Mouse (Mus musculus): ENCODE results near the gene Als2cl. TPM values are rescaled to one million over a fixed set of nuclear protein-coding genes. Genes with fewer than 3 reads are reported as not detected.

Als2cl gene
- polyA plus RNA-seq, 1 experiment, result 3.5 TPM

DNA sequence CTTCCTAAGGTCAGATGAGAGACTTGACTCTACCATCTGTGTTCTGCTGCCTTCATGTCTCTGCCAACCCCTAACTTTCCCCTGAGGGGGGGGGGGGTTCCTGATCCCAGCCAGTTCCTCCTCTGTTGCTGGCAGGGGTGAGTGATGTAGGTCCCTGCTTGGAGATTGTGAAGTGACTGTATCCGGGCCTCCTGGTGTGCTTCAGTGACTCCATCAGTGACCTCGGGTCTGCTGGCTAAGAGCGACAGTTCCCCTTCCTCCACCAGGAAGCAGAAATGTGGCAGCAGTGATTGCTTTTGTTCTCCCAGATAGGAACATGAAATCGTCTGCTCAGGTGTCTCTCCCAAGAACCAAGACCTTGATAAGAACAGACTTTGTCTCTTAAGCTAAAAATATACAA lies 22.8 kb upstream of the Als2cl start:
- no peak overlapping the region for H3K27ac ChIP-seq (ENCODE audit: insufficient read depth, low read length)
- TF ChIP-seq CTCF (IDR thresholded peaks at IDR 0.05; ENCODE audit: borderline replicate concordance, insufficient read depth, low read length), result no peak
- no peaks in the 10 kb centered on the region for H3K4me1 ChIP-seq (ENCODE audit: control insufficient read depth, insufficient read depth, low read length)
- no peak overlapping the region for H3K4me3 ChIP-seq (ENCODE audit: insufficient read depth, low read length)

DNA sequence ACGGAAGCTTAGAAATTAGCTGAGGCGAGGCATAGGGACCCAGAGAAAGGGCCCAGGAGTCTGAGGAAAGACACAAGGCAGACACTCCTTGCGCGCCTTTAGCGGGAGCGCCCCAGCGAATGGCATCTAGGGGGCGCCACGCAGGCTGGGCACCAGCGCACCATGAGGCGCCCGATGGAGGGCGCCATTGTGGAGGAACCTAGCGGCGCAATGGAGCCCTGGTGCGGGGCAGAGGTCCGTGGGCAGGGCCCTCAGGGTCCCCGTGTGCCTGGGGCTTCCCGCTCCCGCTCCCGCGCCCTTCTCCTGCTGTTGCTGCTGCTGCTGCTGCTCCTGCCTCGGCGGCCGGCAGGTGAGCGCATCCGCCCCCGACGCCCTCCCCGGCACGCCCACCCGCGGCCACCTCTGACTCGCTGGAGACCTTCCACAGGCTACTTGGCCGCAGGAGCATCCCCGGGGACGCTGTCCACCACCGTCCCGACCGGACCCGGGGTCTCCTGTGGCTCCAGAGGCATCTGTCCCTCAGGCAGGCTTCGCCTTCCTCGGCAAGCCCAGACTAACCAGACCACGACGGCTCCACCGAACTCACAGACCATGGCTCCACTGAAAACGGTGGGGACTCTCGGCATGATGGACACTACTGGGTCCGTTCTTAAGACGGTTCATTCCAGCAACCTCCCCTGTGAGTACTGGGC lies 21.7 kb upstream of the Als2cl start, which contains the start of gene Prss50:
TSS of gene Prss50 (plus strand) at position 187 of the 692 bp plus-strand sequence.
- no peak within 1 kb of the TSS for H3K27ac ChIP-seq (ENCODE audit: insufficient read depth, low read length)
- H3K4me3 ChIP-seq (ENCODE audit: insufficient read depth, low read length), result no peak within 1 kb of the TSS
- TF ChIP-seq CTCF (IDR thresholded peaks at IDR 0.05; ENCODE audit: borderline replicate concordance, insufficient read depth, low read length), result 0 out of 2 replicates have a peak, but pooled peaks have one; percentile 2
- no peak for TF ChIP-seq POLR2A (IDR thresholded peaks at IDR 0.05; ENCODE audit: low read depth, low read length)
- H3K4me1 ChIP-seq (ENCODE audit: control insufficient read depth, insufficient read depth, low read length), result no peaks in the 10 kb centered on the region

DNA sequence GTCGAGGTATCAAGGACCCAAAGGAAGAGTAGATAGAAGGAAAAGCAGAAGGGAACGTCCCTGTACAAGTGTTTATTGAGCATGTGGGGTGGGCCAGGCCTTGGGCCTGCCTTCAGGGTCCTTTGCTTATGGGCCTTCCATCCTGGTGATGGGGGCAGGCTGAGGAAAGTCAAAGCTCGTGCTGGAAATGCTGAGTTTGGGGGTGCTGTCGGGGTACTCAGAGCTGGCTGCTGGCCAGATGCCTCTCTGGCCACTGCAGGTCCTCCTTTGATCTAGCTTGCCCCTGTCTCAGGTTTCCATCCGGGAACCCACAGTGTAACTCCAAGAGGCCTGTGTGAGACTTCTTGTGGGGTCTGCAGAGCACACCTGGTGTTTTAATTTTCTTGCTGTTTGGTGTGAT lies 21.1 kb upstream of the Als2cl start:
- TF ChIP-seq CTCF (IDR thresholded peaks at IDR 0.05; ENCODE audit: borderline replicate concordance, insufficient read depth, low read length), result no peak
- no peak for TF ChIP-seq POLR2A (IDR thresholded peaks at IDR 0.05; ENCODE audit: low read depth, low read length)
- H3K27ac ChIP-seq (ENCODE audit: insufficient read depth, low read length), result no peak overlapping the region
- H3K4me3 ChIP-seq (ENCODE audit: insufficient read depth, low read length), result no peak overlapping the region
- no peaks in the 10 kb centered on the region for H3K4me1 ChIP-seq (ENCODE audit: control insufficient read depth, insufficient read depth, low read length)

DNA sequence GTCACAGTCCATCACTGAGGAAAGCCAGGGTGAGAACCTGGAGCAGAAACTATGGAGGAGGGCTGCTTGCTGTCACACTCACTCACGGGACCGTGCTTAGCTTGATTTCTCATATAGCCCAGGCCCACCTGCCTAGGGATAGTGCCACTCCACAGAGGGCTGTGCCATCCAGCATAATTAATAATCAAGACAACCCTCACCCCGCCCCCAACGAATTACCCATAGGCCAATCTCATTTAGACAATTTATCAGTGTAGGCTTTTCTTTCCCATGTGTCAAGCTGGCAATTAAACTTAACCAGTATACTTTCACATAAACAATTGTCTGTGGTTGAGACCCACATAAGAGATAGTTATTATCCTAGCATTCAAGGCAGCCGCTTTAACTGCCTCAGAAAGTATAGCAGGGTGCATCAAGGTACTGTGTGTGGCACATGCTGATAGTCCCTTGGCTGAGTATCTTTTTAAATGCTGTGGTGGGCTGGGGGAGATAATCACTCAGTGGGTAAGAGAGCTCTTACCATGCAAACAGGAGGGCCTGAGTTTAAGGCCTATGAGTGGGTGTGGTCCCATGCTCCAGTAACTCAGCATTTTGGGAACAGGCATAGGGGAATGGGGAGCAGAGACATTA lies 20.6 kb upstream of the Als2cl start:
- no peak overlapping the region for H3K4me3 ChIP-seq (ENCODE audit: insufficient read depth, low read length)
- no peak for TF ChIP-seq POLR2A (IDR thresholded peaks at IDR 0.05; ENCODE audit: low read depth, low read length)
- no peak for TF ChIP-seq CTCF (IDR thresholded peaks at IDR 0.05; ENCODE audit: borderline replicate concordance, insufficient read depth, low read length)
- no peak overlapping the region for H3K27ac ChIP-seq (ENCODE audit: insufficient read depth, low read length)
- H3K4me1 ChIP-seq (ENCODE audit: control insufficient read depth, insufficient read depth, low read length), result no peaks in the 10 kb centered on the region

DNA sequence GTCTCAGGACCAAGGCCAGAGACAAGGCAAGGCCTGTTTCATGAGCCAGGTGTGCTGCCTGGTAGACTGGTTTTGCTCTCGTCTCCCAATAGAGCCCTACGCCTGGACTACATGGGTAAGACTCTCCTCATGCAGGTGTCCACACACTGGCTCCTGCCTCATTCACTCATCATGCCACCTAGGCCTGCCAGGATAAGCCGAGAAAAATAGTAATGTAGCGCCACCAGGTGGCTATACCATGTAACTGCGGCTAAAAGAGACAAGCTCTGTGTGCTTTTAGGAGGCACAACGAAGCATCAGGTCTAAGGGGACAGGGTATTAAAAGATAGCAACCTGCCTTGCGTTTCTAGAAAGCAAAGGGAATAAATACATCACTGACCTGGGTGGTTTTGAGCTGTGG lies 8.6 kb upstream of the Als2cl start:
- Histone ChIP-seq H3K27ac (ENCODE audit: insufficient read depth, low read length) (no peak overlapping the region), H3K4me3 (ENCODE audit: insufficient read depth, low read length) (no peak overlapping the region), H3K4me1 (ENCODE audit: control insufficient read depth, insufficient read depth, low read length) (no peaks in the 10 kb centered on the region)
- TF ChIP-seq CTCF (IDR thresholded peaks at IDR 0.05; ENCODE audit: borderline replicate concordance, insufficient read depth, low read length) (peak; percentile 23; the same call in 1 of the 2 replicates), POLR2A (IDR thresholded peaks at IDR 0.05; ENCODE audit: low read depth, low read length) (no peak)

DNA sequence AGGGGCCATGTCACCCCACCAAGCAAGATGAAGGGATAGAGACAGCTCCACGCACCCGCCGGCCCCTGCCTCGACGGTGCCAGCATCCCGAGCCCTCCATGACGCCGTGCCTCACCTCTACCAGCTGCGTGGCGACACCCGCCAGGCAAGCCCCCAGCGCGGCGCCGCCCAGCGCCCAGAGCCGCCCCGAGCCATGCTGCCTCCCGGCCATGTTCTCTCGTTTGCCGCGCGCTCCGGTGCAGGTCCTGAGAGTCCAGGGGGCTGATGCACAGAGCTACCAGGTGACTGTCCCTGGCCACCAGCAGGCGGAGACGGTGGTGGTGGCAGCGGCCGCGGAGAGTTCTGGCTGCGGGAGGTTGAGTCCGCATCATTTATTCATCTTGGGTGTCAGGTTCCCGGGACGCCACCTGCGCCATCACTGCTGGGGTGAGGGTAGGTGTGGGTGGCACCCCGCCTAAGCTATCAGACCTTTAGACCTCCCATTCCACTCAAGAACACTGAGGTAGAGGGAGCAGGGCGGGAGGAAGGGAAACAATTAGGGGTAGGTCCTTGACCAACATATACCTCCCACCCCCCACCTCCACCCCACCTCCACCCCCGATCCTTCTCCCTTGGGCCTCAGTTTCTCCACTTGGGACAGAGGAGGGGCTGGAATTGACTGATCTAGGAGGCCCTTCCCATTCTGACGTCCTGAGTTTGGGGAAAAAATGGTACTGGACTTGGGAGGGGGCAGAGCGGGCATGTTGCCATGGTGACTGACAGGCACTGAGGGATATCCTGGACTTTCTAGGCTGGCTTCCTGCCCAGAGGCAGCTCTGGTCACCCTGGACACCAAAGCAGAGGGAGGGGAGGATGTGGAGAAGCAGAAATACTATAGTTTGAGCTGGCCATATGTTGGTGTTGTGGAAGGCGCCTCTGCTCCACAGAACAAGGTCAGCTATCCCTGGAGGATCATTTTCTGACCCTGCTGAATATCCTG lies 5.7 kb upstream of the Als2cl start:
- H3K27ac ChIP-seq (ENCODE audit: insufficient read depth, low read length), result no peak overlapping the region
- H3K4me1 ChIP-seq (ENCODE audit: control insufficient read depth, insufficient read depth, low read length), result peaks cover 5% of the 10 kb centered on the region; the same call in 1 of the 2 replicates
- no peak for TF ChIP-seq CTCF (IDR thresholded peaks at IDR 0.05; ENCODE audit: borderline replicate concordance, insufficient read depth, low read length)
- no peak for TF ChIP-seq POLR2A (IDR thresholded peaks at IDR 0.05; ENCODE audit: low read depth, low read length)
- no peak overlapping the region for H3K4me3 ChIP-seq (ENCODE audit: insufficient read depth, low read length)

DNA sequence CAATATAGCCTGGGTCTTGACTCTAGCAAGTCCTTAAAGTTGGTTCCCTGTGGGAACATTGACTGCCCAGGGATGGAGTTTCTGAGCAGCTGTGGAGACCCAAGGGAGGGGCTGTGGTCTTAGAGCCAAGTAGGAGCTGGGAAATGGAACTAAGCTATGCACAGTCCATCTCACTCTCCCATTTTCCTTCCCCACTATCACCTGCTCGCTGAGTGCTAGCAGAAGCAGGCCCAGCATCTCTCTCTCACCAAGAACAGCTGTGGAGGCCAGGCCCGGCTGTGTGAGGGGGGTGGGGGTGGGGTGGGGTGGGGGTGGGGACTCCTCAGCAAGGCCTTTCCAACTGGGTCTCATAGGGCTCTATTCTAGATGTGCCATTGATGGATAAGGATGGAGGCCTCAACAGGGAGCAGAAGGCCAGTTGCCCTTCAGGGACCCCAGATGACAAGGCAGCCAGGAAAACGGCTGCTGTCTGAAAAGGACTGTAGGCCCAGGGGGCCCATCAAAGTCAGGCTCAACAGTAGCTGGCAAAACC lies 4.9 kb upstream of the Als2cl start:
- H3K27ac ChIP-seq (ENCODE audit: insufficient read depth, low read length), result no peak overlapping the region
- TF ChIP-seq CTCF (IDR thresholded peaks at IDR 0.05; ENCODE audit: borderline replicate concordance, insufficient read depth, low read length), result no peak
- no peak for TF ChIP-seq POLR2A (IDR thresholded peaks at IDR 0.05; ENCODE audit: low read depth, low read length)
- peaks cover 5% of the 10 kb centered on the region; the same call in 1 of the 2 replicates for H3K4me1 ChIP-seq (ENCODE audit: control insufficient read depth, insufficient read depth, low read length)
- H3K4me3 ChIP-seq (ENCODE audit: insufficient read depth, low read length), result no peak overlapping the region

DNA sequence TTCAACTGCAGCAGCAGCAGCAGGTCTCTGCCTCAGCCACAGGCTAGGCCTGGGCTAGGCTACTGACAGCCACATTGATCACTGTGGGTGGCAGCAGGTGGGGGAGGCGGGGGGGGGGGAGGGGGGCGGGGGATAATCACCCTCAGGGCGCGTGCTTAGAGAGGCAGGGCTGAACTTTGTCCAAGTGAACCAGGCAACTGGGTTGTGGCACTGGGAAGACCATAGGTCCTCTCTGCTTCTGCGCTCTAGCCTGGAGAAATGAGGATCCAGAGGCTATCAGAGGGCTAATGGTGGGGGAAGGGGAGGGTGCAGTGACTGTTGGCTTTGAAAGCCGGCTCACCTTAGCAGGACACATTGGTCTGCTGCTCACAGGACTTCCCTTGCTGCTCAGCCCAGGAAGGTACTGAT lies 4.4 kb upstream of the Als2cl start:
- Histone ChIP-seq H3K27ac (ENCODE audit: insufficient read depth, low read length) (no peak overlapping the region), H3K4me1 (ENCODE audit: control insufficient read depth, insufficient read depth, low read length) (peaks cover 5% of the 10 kb centered on the region; the same call in 1 of the 2 replicates), H3K4me3 (ENCODE audit: insufficient read depth, low read length) (no peak overlapping the region)
- TF ChIP-seq POLR2A (IDR thresholded peaks at IDR 0.05; ENCODE audit: low read depth, low read length) (no peak), CTCF (IDR thresholded peaks at IDR 0.05; ENCODE audit: borderline replicate concordance, insufficient read depth, low read length) (no peak)

DNA sequence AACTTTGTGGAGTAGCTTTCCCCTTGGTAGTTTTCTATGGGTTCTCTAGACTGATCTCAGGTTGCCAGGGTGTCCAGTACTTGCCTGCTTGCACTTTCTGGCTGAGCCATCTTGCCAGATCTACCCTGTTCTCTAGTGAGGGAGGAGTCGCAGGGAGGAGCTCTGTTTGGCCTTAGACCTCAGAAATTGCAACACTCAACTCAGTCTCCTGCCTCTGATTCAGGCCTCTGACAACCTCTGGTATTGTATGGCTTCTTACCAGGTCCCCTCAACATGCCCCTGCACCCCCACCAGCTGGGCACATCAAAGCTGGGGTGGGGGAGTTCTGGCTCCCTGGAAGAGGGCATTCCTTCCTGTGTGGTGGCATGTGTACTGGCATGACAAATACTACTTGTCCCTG lies 2.3 kb upstream of the Als2cl start:
- Histone ChIP-seq H3K27ac (ENCODE audit: insufficient read depth, low read length) (no peak overlapping the region), H3K4me3 (ENCODE audit: insufficient read depth, low read length) (no peak overlapping the region), H3K4me1 (ENCODE audit: control insufficient read depth, insufficient read depth, low read length) (peaks cover 12% of the 10 kb centered on the region; the same call in 1 of the 2 replicates)
- TF ChIP-seq CTCF (IDR thresholded peaks at IDR 0.05; ENCODE audit: borderline replicate concordance, insufficient read depth, low read length) (no peak), POLR2A (IDR thresholded peaks at IDR 0.05; ENCODE audit: low read depth, low read length) (no peak)

All from embryonic fibroblast, embryonic 13.5 days (primary cell).